Mouse (Mus musculus) ES-Bruce4 (cell line): ENCODE measurements at regions not wholly inside any gene's neighbourhood (a gene's known extent, or its start where the extent isn't known, plus 50 kb on each side); places are given as distances from the start of the nearest gene placed in this dataset.

Source experiments
- H3K27ac ChIP-seq: 2 replicates; pipeline ENCODE4 v1.5.1; 2012; ENCODE audit warnings: low read length, inconsistent platforms; ENCODE audit not compliant: insufficient read depth
- H3K27me3 ChIP-seq: 2 replicates; pipeline ENCODE4 v1.6.1; 2012; ENCODE audit warnings: mild to moderate bottlenecking, low read length, inconsistent platforms; ENCODE audit not compliant: control insufficient read depth, poor library complexity, insufficient read depth, severe bottlenecking
- H3K36me3 ChIP-seq: 2 replicates; pipeline ENCODE4 v1.6.1; 2012; ENCODE audit warnings: inconsistent platforms, mild to moderate bottlenecking, low read length, moderate library complexity; ENCODE audit not compliant: control insufficient read depth, poor library complexity, insufficient read depth, severe bottlenecking
- H3K4me1 ChIP-seq: one replicate; pipeline ENCODE4 v1.8.1; 2011; ENCODE audit warnings: low read length; ENCODE audit not compliant: control insufficient read depth, insufficient read depth
- H3K4me3 ChIP-seq: 2 replicates; pipeline ENCODE4 v1.5.1; 2011; ENCODE audit warnings: low read depth, mild to moderate bottlenecking, low read length
- H3K9ac ChIP-seq: 2 replicates; pipeline ENCODE4 v1.6.1; 2012; ENCODE audit warnings: low read depth, mild to moderate bottlenecking, inconsistent platforms; ENCODE audit not compliant: poor library complexity, severe bottlenecking
- H3K9me3 ChIP-seq: replicated peaks from 2 replicates; pipeline ENCODE4 v1.6.1; 2012; ENCODE audit warnings: mild to moderate bottlenecking, low read length, inconsistent platforms; ENCODE audit not compliant: control insufficient read depth, poor library complexity, insufficient read depth, severe bottlenecking
- CTCF ChIP-seq: IDR thresholded peaks from one replicate; pipeline ENCODE4 v1.8.1; 2011; ENCODE audit warnings: low read depth, low read length
- EP300 ChIP-seq: IDR thresholded peaks from 2 replicates; pipeline ENCODE4 v1.6.1; 2011; ENCODE audit warnings: low read depth, low read length; ENCODE audit not compliant: insufficient read depth
- POLR2A ChIP-seq: IDR thresholded peaks from one replicate; pipeline ENCODE4 v1.8.1; 2011; ENCODE audit warnings: low read length; ENCODE audit not compliant: insufficient read depth

- no peak overlapping the region for H3K4me3 ChIP-seq
- H3K27me3 ChIP-seq: no peaks in the 10 kb centered on the region
- H3K9ac ChIP-seq: no peak overlapping the region
- no peaks in the 10 kb centered on the region for H3K9me3 ChIP-seq
- no peak overlapping the region for H3K27ac ChIP-seq
- H3K4me1 ChIP-seq: no peaks in the 10 kb centered on the region
- H3K36me3 ChIP-seq: no peaks in the 10 kb centered on the region
- TF ChIP-seq EP300 (no peak), POLR2A (no peak), CTCF (no peak)
These were observed 87.0 kb upstream of the Cpeb2 start for GRCm38 (mm10) chr5:43145939-43146338.

GRCm38 (mm10) chr5:43146928-43147327, 86.0 kb upstream of the Cpeb2 start:
- Histone ChIP-seq H3K27me3 (no peaks in the 10 kb centered on the region), H3K27ac (no peak overlapping the region), H3K4me3 (no peak overlapping the region), H3K9me3 (no peaks in the 10 kb centered on the region), H3K9ac (no peak overlapping the region), H3K36me3 (no peaks in the 10 kb centered on the region), H3K4me1 (no peaks in the 10 kb centered on the region)
- TF ChIP-seq POLR2A (no peak), CTCF (no peak), EP300 (no peak)

- Histone ChIP-seq H3K27me3 (no peaks in the 10 kb centered on the region), H3K4me1 (no peaks in the 10 kb centered on the region), H3K9me3 (no peaks in the 10 kb centered on the region), H3K27ac (no peak overlapping the region), H3K36me3 (no peaks in the 10 kb centered on the region), H3K4me3 (no peak overlapping the region), H3K9ac (no peak overlapping the region)
- TF ChIP-seq POLR2A: no peak
- TF ChIP-seq CTCF: no peak
- no peak for TF ChIP-seq EP300
These were observed 84.5 kb upstream of the Cpeb2 start for GRCm38 (mm10) chr5:43148486-43148885.

DNA sequence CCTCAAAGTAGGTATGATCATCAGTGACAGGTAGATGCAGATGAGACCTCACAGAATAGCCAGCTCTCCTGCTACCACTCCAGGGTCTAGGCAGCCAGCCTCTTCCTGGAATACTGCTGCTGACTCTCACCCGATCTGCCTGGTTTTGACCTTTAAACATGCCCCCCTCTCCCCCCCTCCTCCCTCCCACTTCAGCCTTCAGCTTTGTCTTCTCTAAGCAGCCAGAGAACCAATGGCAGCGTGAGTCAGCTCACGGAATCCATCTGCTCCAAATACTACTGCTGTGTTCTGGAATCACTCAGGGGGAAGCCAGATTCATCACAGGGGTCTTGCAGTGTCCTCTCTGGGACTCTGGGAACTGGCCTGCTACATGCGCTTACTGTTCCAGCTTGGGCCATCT, 83.4 kb upstream of the Cpeb2 start:
- Histone ChIP-seq H3K27me3 (no peaks in the 10 kb centered on the region), H3K36me3 (no peaks in the 10 kb centered on the region), H3K9me3 (no peaks in the 10 kb centered on the region), H3K9ac (no peak overlapping the region), H3K4me1 (no peaks in the 10 kb centered on the region), H3K4me3 (no peak overlapping the region), H3K27ac (no peak overlapping the region)
- TF ChIP-seq CTCF (no peak), EP300 (no peak), POLR2A (no peak)

GRCm38 (mm10) chr5:43151099-43151774, 81.7 kb upstream of the Cpeb2 start:
- H3K9me3 ChIP-seq: no peaks in the 10 kb centered on the region
- no peak overlapping the region for H3K9ac ChIP-seq
- H3K27ac ChIP-seq: no peak overlapping the region
- H3K36me3 ChIP-seq: no peaks in the 10 kb centered on the region
- TF ChIP-seq POLR2A: no peak
- TF ChIP-seq CTCF: no peak
- TF ChIP-seq EP300: no peak
- H3K4me1 ChIP-seq: no peaks in the 10 kb centered on the region
- H3K27me3 ChIP-seq: no peaks in the 10 kb centered on the region
- no peak overlapping the region for H3K4me3 ChIP-seq

DNA sequence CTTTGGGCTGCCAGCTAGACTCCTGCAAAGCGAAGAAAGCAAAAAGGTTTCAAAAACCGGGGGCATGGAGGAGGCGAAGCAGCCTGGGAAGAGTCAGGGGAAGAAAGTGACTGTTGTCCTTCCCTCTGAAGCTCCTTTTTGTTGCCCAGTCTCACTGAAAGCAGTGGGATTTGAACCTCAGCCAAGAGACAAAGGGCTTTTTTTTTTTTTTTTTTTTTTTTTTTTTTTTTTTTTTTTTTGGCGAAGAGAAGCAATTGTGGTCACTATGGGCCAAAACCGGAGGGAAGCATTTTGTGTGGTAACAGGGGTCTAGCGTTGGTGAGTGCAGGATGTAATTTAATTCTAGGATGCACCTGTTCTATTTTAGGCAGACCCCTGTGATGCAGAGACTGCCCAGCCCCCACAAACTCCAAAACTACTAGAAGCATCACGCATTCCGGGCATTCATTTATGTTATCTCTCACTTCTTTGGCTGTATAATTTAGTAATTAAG, 80.8 kb upstream of the Cpeb2 start:
- Histone ChIP-seq H3K4me1 (no peaks in the 10 kb centered on the region), H3K9ac (no peak overlapping the region), H3K36me3 (no peaks in the 10 kb centered on the region), H3K4me3 (no peak overlapping the region), H3K9me3 (no peaks in the 10 kb centered on the region), H3K27me3 (no peaks in the 10 kb centered on the region), H3K27ac (no peak overlapping the region)
- TF ChIP-seq CTCF: no peak
- TF ChIP-seq POLR2A: no peak
- no peak for TF ChIP-seq EP300

- Histone ChIP-seq H3K9ac (no peak overlapping the region), H3K36me3 (no peaks in the 10 kb centered on the region), H3K9me3 (no peaks in the 10 kb centered on the region), H3K4me3 (no peak overlapping the region), H3K27me3 (no peaks in the 10 kb centered on the region), H3K4me1 (no peaks in the 10 kb centered on the region), H3K27ac (no peak overlapping the region)
- TF ChIP-seq EP300 (no peak), CTCF (no peak), POLR2A (no peak)
These were observed 80.1 kb upstream of the Cpeb2 start for GRCm38 (mm10) chr5:43152881-43153280.
